Mouse (Mus musculus) testis, postnatal 10 days (tissue): ENCODE results near the gene Mafg.
"Not testable (repeated sequence)": the region's sequence is repeated elsewhere in the genome, so short reads cannot be mapped to it uniquely, and the experiment has no call there.

ENCODE experiments used
- DNase-seq: peaks from one replicate; pipeline ENCODE4 v3.0.0; 2021; ENCODE audit warnings: low spot score

Gene Mafg

DNA sequence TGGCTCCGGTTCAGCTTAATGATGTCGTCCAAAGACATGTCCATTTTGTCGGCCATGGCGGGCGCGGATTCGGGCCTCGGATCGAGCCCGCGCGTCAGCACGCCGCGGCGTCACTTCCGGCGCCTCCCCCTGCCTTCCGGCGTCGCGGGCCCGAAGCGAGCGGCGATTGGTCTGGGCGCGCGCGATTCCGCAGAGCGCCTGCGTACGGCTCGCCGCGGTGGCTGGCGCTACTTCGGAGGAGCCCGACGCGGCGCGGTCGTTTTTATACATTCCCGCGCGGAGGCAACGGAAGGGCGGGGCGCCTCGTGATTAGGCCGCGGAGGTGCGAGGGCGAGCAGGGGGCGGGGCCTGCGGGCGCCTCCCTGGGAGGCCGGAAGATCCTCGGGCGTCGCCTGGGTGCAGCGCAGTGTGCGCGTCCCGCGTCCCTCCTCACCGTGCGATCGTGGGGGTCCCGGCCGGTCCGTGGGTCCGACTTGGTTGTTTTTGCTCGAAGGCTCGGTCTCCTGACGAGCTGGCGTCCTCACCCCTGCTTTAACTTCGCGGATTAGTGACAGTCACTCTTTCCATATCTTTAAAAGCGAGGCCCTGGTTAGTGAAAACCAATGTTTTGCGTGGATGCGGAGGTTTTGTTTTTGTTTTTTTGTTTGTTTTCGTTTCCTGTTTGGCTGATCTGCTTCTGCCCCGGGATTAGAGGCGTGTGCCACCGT is 35.0 kb downstream of the Mafg start, which contains the start of the genes Alyref and Anapc11:
Alyref (minus strand) TSS at position 83 of the 707 bp plus-strand sequence.
Anapc11 (plus strand) TSS at position 139 of the 707 bp plus-strand sequence.
- DNase-seq: peak; percentile 95

DNA sequence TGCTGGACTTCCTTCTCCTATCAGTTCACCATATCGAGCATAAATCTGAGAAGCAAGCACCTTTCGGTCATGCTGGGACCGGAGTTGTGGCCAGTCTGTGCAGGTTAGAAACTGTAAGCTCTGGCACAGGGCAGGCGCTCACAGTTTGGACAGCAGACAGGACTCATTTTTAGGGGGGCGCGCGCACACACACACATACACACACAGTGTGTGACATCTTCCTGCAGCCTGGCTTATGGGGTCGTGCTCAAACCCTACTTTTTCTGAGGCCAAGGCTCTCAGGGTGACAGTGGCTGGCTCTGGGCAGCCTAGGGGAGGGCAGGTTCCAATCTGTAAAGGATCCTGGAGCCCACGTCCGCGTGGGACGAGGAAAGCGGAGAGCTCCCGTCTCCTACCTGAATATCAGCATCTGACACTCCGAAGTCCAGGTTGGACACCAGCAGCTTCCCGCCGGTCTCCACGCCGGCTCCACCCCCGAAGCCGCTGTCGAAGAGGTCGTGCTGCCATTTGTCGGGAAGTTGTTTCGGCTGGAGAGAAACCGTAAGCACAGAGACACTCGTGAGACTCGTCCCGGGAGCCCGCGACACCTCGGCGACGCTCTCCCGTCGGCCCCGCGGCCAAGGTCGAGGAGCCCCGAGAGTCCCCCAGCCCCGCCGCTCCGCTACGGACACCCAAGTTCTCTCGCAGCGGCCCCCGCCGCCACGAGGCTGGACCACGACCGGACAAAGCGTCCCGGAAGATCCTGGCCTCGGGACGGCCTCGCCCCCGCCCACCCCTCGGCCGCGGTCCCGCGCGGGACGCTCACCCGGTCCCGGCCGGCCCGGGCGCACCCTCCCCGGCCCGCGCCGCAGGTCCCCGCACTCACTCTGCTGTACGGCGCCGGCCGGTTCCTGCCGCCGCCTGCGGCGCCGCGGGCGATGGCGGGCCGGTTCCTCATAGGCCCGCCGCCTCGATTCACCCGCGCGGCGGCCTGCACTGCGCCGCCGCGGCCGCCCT is 35.9 kb downstream of the Mafg start:
- DNase-seq: peak; percentile 58

DNA sequence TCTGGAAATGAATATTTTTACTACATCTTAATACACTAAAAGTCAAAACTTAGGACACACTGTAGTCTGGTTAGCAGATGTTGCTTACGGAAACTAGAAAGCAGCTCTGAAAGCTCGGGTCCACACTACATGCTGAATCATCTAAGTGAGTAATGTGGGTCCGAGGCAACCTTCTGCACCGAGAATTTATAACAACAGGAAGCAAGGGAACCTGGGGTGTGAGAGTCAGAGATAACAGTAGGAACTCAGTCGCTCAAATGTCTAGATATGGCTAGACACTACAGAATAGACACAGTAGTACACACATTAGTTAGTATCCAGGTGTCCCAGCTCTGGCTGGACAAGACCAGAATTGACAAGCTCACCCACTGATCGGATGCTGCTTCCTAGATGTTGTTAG is 44.9 kb downstream of the Mafg start:
- DNase-seq: no peak

DNA sequence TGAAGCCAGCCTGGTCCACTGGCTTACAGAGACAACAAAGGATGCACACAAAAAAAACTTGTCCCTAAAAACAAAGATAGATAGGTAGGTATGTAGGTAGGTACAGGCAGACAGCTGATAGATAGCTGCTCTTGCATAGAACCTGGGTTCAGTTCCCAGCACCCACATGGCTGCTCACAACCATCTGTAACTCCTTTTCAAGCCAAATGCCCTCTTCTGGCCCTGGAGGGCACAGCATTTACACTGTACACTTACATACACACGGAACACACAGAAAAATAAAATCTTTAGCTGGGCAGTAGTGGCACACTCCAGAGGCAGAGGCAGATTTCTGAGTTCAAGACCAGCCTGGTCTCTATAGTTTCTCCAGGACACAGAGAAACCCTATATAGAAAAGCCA is 49.5 kb downstream of the Mafg start:
- DNase-seq: no peak

DNA sequence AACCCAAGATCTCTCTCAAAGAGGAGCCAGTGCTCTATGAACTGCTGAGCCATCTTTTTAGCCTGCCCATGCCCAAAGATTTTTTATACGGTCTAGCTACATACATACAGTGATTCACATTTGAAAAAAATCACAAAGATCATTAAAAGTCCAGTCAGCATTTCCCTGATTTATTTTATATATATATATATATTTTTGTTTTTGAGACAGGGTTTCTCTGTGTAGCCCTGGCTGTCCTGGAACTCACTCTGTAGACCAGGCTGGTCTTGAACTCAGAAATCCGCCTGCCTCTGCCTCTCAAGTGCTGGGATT is 50.5 kb downstream of the Mafg start:
- not testable (repeated sequence) for DNase-seq

DNA sequence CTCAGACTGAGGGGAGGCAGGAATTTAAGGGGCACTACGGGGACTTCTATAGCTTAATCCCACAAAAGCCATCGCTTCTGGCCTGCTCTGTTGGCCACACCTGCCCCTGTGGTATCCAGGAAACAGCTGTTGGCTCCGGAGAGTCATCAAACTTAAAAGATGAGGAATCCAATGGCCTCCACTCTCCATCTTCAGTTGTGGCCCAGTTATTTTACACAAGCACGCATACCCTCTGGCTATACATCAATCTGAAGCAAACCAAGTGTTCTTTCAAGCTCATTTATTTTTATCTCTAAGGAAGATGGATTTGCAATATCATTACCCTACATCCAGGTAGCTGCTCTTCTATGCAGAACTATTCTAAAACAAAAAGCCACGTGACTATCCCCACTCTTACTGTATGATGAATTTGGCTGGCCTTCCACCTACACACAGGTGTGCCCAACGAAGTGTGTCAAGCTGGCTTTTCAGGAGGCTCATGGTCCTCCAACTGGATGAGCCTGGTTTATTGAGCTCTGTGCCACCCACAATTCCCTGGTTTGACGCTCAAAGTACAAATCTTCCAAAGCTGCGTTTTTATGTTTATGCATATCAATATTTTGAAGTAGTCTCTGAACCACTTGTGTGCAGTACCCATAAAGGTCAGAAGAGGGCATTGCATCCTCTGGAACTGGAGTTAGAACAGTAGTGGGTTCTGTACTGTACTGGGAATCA is 51.0 kb downstream of the Mafg start:
- DNase-seq: no peak

DNA sequence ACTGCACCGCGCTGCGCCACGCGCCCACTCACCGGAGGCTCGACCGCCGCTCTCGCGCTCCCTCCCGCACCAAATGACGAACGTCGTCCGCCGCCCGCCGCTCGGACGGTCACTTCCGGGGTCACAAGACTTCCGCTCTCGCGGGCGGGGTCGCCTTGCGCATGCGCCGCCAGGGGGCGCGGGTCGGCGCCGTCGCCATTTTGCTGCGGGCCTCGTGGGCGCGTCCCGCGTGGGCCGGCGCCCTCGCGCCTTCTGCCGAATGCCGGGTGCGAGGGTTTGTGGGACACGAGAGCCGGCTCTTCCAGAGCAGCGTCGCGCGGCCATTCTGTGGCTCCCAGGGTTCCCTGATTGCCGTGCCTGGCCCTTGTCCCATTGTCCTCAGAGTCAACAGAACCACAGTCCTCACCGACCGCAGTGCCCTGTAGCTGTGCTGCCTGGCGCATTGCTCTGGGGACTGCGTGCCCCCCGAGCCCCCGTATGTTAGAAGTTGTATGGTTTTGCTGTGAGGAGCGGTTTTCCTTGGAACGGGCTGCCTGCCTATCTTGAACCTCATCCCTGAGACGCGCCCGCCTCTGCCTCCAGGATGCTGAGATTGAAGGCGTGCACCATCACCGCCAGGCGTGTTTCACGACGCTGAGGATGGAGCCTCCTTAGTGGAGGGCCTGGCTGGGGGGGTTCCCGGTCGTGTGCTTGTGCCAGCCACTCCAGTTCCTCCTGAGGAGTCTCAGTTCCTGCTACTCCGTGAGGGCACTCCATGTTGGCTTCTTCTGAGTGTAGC is 51.7 kb downstream of the Mafg start, which contains the start of gene Arhgdia:
Arhgdia (minus strand) TSS at position 135 of the 778 bp plus-strand sequence.
- peak; percentile 94 for DNase-seq

DNA sequence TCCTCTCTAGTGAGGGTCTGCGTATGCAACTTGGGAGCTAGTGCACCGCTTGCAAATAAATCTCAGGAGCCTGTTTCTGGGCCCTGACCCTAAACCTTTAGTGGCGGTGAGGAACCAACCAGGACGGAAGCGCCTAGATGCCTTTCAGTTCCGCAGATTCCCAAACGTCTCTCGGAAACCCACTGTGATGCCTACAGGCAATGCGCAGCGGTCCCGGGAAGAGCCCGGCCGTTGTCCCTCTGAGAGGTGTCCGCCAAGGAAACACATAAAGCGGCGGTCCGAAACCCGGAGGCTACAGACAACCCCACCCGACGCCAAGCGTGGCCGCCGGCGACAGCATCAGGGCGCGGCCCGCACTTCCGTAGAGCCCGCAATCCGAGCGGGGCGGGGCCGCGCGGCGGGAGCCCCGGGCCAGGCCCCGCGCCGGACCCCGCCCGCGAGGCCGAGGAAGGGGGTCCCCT is 52.5 kb downstream of the Mafg start:
- peak; percentile 65 for DNase-seq

DNA sequence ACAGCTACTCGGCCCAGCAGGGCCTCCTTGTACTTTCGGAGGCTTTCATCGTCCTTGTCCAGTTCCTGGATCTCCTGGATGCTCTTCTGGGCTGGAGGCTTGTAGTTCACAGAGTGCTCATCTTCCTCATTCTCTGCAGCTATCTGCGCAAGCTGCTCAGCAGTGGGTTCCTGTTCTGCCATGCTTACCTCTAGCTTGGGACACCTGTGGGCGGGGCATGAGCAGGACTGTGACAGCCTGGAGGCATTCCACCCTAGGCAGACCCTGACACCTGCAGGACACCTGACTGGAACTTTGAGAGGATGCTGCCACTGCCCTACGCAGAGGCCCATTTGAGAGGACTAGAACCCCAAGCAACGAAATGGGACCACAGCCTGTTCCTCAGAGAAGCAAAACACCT is 53.2 kb downstream of the Mafg start:
- DNase-seq: no peak

DNA sequence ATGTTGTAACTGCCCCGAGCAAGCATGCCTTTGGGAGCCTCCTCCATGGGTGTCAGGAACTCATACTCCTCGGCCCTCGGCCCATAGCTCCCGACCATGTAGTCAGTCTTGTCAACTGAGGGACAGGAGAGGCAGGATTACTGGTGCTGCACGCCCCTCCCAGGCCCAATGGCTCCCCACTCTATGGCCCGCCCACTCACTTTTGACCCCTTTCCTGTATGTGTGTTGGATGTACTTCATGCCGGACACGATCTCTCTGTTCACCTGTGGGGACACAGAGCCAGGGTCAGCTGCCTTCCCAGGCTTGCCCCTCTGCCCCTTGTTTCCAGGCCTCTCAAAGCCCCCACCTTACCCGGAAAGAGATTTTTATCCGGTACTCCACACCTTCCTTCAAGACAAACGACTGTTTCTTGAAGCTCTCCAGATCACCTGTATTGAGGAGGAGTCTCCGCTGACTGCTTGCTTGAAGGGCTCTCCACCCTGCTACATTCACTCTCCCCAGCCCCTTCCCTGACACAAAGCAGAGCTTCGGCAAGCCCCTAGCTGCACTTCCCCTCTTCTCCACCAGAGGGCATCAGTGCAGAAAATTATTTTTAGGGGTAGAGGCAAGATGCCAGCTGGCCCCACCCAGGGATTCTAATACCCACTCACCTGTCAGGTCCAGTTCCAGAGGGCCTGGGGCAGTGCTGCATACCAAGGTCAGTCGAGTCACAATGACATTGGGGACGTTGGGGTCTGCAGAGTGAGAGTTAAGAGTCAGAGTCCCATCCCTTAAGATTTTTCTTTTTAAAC is 53.9 kb downstream of the Mafg start:
- DNase-seq: peak; percentile 86

DNA sequence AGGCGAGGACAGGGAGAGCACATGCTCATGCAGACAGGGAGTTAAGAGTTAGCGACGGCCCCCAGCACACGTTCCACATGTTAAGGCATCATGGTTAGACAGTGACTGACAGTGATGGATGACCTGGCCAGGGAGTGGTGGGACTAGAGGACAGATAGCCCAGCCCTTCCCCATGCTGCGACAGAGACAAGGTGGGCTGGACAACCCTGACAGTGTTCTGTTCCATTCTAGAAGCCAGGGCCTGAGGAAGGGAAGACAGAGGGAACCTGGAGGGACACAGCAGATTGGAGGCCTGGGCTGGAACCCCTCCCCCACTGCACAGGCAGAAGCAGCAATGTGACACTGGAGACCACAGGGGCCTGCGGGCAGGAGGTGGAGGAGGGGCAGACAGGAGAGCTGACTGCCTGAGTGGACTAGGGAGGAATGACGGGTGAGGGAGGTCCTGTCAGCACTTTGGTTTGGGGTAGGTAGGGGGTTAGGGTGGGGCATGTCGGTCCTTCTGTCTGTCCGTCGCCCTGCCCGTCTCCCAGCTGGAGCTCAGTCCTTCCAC is 54.6 kb downstream of the Mafg start:
- DNase-seq: peak; percentile 59

DNA sequence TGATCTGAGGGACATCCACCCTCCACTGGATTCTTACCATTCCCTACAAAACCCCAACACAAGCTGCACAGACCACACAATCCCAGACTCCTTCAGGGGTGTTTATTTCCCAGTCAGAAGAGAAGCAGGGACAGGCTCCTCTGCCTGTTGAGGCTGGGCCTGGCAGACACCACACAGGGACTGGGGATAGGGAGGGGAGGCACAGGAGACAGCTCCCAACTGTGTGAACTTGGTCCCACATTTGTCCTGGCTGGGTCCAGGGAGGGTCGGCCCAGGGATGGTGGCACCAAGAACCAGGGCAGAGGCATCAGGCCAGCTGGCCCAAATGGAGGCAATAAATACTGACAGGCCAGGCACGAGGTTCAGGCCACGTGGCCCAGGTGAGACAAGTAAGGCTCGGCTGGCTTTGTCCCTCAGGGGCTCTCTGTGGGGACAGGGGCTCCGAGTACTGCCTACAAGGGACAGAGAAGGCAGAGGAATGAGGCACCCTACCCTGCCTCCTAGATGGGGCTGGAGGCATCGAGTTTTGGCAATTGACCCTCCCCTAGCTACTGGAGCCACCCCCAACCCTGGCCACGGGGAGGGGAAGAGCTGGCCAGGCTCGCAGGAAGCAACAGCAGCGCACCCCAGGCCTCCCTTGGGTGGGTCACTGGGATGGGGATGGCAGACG is 55.2 kb downstream of the Mafg start:
- DNase-seq: no peak

DNA sequence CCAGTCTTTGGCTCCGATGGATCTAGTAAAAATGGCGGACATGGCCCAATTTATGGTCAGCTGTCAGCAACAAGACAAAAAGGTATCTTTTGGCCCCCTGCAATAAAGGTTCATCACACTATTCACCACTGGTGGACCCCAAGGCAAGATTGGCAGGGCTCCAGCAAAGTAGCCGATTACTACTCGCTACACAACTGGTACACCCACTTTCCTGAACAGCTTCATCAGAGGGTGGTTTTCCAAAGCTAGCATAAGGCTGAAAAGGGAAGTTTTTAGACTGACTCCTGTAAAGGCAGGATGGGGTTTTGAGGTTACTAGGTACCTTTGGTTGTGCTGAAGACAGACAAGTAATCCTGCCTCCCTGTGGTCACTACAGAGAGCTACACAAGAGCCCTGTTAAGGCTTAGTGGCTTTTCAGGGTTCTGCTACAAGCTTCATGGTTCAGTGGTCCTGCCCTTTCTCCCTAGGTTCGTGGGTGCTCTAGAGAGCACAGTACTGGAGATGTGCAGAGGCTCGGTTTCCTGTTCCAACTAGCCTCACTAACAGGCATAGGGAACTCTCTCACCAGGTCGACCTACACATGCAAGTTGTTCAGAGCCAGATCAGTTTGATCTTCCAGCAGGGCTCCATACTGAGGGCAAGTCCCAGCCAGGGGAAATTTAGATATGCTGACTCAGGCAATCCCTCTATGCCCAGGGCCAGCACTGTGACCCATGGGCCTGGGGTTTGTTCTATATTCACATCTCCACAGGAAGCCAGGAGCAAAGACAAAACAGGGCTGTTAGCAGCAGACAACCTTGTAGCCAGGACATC is 56.0 kb downstream of the Mafg start:
- DNase-seq: peak; percentile 72

DNA sequence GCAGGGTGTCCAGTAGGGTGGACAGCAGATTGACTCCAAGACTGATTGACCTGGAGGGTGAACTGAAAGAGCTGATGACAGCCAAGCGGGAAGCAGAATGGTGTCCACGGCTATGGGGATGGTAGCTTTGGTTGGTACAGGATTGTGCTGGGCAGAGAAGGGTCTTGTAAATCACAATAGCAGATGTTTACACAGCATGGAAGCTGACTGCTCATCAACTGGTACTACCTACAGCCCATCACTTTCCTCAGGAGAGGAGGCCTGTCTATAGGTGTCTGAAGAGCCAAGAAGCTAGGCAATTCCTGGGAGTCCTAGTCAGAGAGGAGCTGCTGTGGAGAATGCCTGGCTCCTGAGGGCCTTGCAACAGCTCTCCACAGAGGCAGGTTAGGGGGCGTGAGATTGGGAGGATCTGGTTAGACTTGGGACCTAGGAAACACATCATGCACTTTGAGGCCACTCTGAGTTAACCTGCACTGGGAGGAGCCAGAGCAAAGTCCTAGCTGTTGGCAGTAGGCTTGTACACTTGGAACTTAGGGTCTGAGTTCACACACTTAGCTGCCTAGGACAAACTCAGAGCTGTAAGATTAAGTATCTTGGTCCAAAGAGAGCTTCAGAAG is 56.9 kb downstream of the Mafg start:
- no peak for DNase-seq

DNA sequence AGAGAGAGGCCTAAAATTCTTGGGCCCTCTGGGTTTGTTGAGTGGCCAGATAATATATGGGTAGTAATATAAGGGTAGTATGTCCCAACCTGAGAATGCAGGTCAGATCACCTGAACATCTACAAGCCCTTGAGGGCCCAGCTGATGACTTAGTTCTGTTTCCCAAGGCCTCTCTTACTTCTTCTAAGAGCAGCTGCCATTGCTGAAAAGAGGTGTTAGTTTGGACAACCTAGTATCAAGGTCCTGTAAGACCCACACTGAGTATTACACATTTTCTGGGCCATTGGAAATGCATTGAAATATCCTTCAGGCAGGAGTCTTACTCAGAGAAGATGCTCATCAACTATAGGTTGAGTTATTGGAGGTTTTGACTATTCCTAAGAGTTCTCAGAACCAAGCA is 57.5 kb downstream of the Mafg start:
- no peak for DNase-seq
